Mouse (Mus musculus) urinary bladder, adult 2 months (tissue): Measurements from ENCODE around the gene Osbp2. TPM values are rescaled to one million over a fixed set of nuclear protein-coding genes. Genes with fewer than 3 reads are reported as not detected.
"Not testable (repeated sequence)": the region's sequence is repeated elsewhere in the genome, so short reads cannot be mapped to it uniquely, and the experiment has no call there.

Experiments
- DNase-seq: peaks from one replicate; pipeline ENCODE4 v3.0.0; 2022; ENCODE audit warnings: low spot score
- polyA plus RNA-seq: library from polyadenylated mRNA; depleted of rRNA; stranded (reverse); fragments of >200 nt; gene quantifications from 2 replicates; pipeline ENCODE4 v1.2.3, GENCODE M21; 2012; rRNA removed

Gene Osbp2
- polyA plus RNA-seq = 0.98 and 2.0 TPM in 2 replicates

- peak; percentile 58 for DNase-seq
Observed at GRCm38 (mm10) chr11:3863454-3864112, at the start of gene Osbp2. Osbp2 (minus strand) TSS chr11:3863903.

GRCm38 (mm10) chr11:3912875-3913271 is 49.2 kb upstream of the Osbp2 start:
- DNase-seq = peak; percentile 42

- no peak for DNase-seq
Observed at GRCm38 (mm10) chr11:3912100-3912874, 48.6 kb upstream of the Osbp2 start.

- not testable (repeated sequence) for DNase-seq
Observed at GRCm38 (mm10) chr11:3911440-3911839, 47.7 kb upstream of the Osbp2 start.

GRCm38 (mm10) chr11:3910513-3911310 is 47.0 kb upstream of the Osbp2 start:
- no peak for DNase-seq

GRCm38 (mm10) chr11:3909236-3909635 is 45.5 kb upstream of the Osbp2 start:
- DNase-seq = no peak

GRCm38 (mm10) chr11:3905446-3905845 is 41.7 kb upstream of the Osbp2 start:
- no peak for DNase-seq

GRCm38 (mm10) chr11:3904673-3905072 is 41.0 kb upstream of the Osbp2 start:
- DNase-seq = no peak

- DNase-seq = no peak
Observed at GRCm38 (mm10) chr11:3903046-3903445, 39.3 kb upstream of the Osbp2 start.

- DNase-seq = no peak
Observed at GRCm38 (mm10) chr11:3902516-3902915, 38.8 kb upstream of the Osbp2 start.

GRCm38 (mm10) chr11:3900296-3900695 is 36.6 kb upstream of the Osbp2 start:
- DNase-seq = no peak

GRCm38 (mm10) chr11:3895933-3896332 is 32.2 kb upstream of the Osbp2 start:
- DNase-seq = no peak

GRCm38 (mm10) chr11:3895458-3895857 is 31.8 kb upstream of the Osbp2 start:
- no peak for DNase-seq

GRCm38 (mm10) chr11:3894406-3895281 is 30.9 kb upstream of the Osbp2 start, which contains the start of the genes 4921536K21Rik and Dusp18:
4921536K21Rik (minus strand) TSS chr11:3895098.
Dusp18 (plus strand) TSS chr11:3895240.
- peak; percentile 67 for DNase-seq

- DNase-seq = no peak
Observed at GRCm38 (mm10) chr11:3893970-3894369, 30.3 kb upstream of the Osbp2 start.

GRCm38 (mm10) chr11:3887331-3887730 is 23.6 kb upstream of the Osbp2 start:
- DNase-seq = no peak

- DNase-seq = no peak
Observed at GRCm38 (mm10) chr11:3883711-3884110, 20.0 kb upstream of the Osbp2 start.

GRCm38 (mm10) chr11:3879836-3880235 is 16.1 kb upstream of the Osbp2 start:
- no peak for DNase-seq

- DNase-seq = no peak
Observed at GRCm38 (mm10) chr11:3878660-3879059, 15.0 kb upstream of the Osbp2 start.

GRCm38 (mm10) chr11:3876419-3876818 is 12.7 kb upstream of the Osbp2 start:
- DNase-seq = no peak

- no peak for DNase-seq
Observed at GRCm38 (mm10) chr11:3864343-3864742, 640 bp upstream of the Osbp2 start.
